Mouse (Mus musculus): ENCODE measurements around the gene Gpr19. TPM values are rescaled to one million over a fixed set of nuclear protein-coding genes. Genes with fewer than 3 reads are reported as not detected.

Gene Gpr19
- polyA plus RNA-seq, 1 experiment: 2.1 TPM

- H3K27me3 ChIP-seq (ENCODE audit: control insufficient read depth, insufficient read depth, insufficient read length): no peaks in the 10 kb centered on the region
- peaks cover 14% of the 10 kb centered on the region for H3K79me2 ChIP-seq (ENCODE audit: control insufficient read depth, insufficient read depth)
- no peak overlapping the region for H3ac ChIP-seq (ENCODE audit: control insufficient read depth, insufficient read length, low read depth)
- H3K36me3 ChIP-seq (ENCODE audit: control insufficient read depth, insufficient read depth): no peaks in the 10 kb centered on the region
- peaks cover 11% of the 10 kb centered on the region for H3K79me3 ChIP-seq (ENCODE audit: low read depth)
- no peak overlapping the region for H3K4me3 ChIP-seq (ENCODE audit: insufficient read depth, poor library complexity, severe bottlenecking)
- TF ChIP-seq MAX (IDR thresholded peaks at IDR 0.05) (no peak), USF1 (IDR thresholded peaks at IDR 0.05; ENCODE audit: low read depth) (no peak), FOSL1 (IDR thresholded peaks at IDR 0.05; ENCODE audit: insufficient read depth, low read length, poor library complexity, severe bottlenecking) (no peak), CTCF (IDR thresholded peaks at IDR 0.05; ENCODE audit: control insufficient read depth, insufficient read depth, insufficient read length) (no peak), MYOG (IDR thresholded peaks at IDR 0.05; ENCODE audit: control insufficient read depth, extremely low read depth, insufficient read length) (no peak), MYOD1 (IDR thresholded peaks at IDR 0.05; ENCODE audit: control insufficient read depth, insufficient read length, low read depth) (no peak), CEBPB (IDR thresholded peaks at IDR 0.05; ENCODE audit: low read depth) (no peak)
Observed at GRCm38 (mm10) chr6:134916641-134917040, 18.3 kb upstream of the Gpr19 start.

DNA sequence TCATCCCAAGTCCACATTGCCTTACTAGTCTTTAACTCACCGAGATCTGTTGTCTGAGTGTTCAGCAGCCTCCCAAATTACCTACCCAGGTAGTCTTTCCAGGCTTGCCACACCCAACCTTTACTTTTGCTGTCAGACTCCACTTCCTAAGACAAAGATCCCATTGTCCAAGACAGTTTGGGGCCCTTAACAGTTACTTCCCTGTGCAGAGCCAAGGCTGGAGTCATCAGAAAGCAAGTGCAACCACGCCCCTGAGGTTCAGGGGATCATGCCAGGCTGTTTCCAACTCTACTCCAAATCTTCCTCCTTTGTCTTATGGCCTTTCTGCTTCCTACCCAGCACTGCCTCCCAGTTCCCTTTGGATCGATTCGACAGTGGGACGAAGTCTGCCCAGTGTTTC, 16.1 kb upstream of the Gpr19 start:
- H3K79me2 ChIP-seq (ENCODE audit: control insufficient read depth, insufficient read depth): no peaks in the 10 kb centered on the region
- no peaks in the 10 kb centered on the region for H3K79me3 ChIP-seq (ENCODE audit: low read depth)
- no peak for TF ChIP-seq FOSL1 (IDR thresholded peaks at IDR 0.05; ENCODE audit: insufficient read depth, low read length, poor library complexity, severe bottlenecking)
- TF ChIP-seq MAX (IDR thresholded peaks at IDR 0.05): no peak
- no peak for TF ChIP-seq USF1 (IDR thresholded peaks at IDR 0.05; ENCODE audit: low read depth)
- no peak for TF ChIP-seq CTCF (IDR thresholded peaks at IDR 0.05; ENCODE audit: control insufficient read depth, insufficient read depth, insufficient read length)
- no peak for TF ChIP-seq CEBPB (IDR thresholded peaks at IDR 0.05; ENCODE audit: low read depth)
- TF ChIP-seq MYOD1 (IDR thresholded peaks at IDR 0.05; ENCODE audit: control insufficient read depth, insufficient read length, low read depth): no peak
- TF ChIP-seq MYOG (IDR thresholded peaks at IDR 0.05; ENCODE audit: control insufficient read depth, extremely low read depth, insufficient read length): no peak
- H3ac ChIP-seq (ENCODE audit: control insufficient read depth, insufficient read length, low read depth): no peak overlapping the region
- H3K27me3 ChIP-seq (ENCODE audit: control insufficient read depth, insufficient read depth, insufficient read length): no peaks in the 10 kb centered on the region
- no peaks in the 10 kb centered on the region for H3K36me3 ChIP-seq (ENCODE audit: control insufficient read depth, insufficient read depth)
- H3K4me3 ChIP-seq (ENCODE audit: insufficient read depth, poor library complexity, severe bottlenecking): no peak overlapping the region

- Histone ChIP-seq H3ac (ENCODE audit: control insufficient read depth, insufficient read length, low read depth) (no peak overlapping the region), H3K27me3 (ENCODE audit: control insufficient read depth, insufficient read depth, insufficient read length) (no peaks in the 10 kb centered on the region), H3K79me2 (ENCODE audit: control insufficient read depth, insufficient read depth) (no peaks in the 10 kb centered on the region), H3K4me3 (ENCODE audit: insufficient read depth, poor library complexity, severe bottlenecking) (no peak overlapping the region), H3K36me3 (ENCODE audit: control insufficient read depth, insufficient read depth) (no peaks in the 10 kb centered on the region), H3K79me3 (ENCODE audit: low read depth) (no peaks in the 10 kb centered on the region)
- TF ChIP-seq CEBPB (IDR thresholded peaks at IDR 0.05; ENCODE audit: low read depth) (no peak), CTCF (IDR thresholded peaks at IDR 0.05; ENCODE audit: control insufficient read depth, insufficient read depth, insufficient read length) (no peak), MYOG (IDR thresholded peaks at IDR 0.05; ENCODE audit: control insufficient read depth, extremely low read depth, insufficient read length) (no peak), FOSL1 (IDR thresholded peaks at IDR 0.05; ENCODE audit: insufficient read depth, low read length, poor library complexity, severe bottlenecking) (no peak), MYOD1 (IDR thresholded peaks at IDR 0.05; ENCODE audit: control insufficient read depth, insufficient read length, low read depth) (no peak), USF1 (IDR thresholded peaks at IDR 0.05; ENCODE audit: low read depth) (no peak), MAX (IDR thresholded peaks at IDR 0.05) (no peak)
Observed at GRCm38 (mm10) chr6:134905811-134906210, 7.4 kb upstream of the Gpr19 start.

DNA sequence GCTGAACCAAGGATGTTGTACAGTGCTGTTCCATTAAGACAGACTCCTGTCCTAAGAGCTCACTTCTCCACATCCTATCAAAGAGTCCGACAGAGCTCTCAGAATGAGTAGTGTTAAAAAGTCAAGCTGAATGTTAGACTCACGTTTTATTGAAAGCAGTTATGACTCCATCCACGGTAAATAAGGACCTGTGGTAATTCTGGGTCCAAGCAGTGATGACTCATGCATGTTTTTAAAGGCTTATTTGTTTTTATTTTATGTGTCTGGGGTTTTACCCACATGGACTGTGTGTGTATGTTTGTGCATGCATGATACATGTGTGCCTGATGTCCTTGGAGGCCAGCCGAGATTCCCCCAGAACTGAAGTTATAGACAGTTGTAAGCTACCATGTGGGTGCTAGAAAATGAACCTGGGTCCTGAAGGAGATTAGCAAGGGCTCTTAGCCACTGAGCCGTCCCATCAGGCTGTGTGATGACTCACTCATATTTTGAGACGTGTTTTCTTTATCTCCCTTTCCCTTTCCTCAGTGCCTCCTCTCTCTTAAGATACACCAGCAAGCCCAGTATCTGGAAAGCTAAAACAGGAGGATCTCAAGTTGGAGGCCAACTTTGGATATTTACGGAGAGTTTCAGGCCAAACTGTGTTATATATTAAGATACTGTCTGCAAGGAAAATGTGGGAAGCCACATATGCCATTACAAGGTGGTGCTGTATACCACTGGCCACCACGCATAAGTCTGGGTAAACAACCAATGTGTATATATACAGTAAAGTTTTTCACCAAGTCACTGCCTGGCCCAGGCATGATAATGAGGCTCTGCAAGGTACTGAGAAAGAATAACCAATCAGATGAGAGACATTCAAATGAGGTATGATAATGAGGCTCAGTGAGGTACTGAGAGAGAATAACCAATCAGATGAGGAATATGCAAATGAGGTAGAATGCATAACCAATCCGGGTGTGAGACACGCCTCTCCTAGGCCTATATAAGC, 5.8 kb upstream of the Gpr19 start:
- Histone ChIP-seq H3ac (ENCODE audit: control insufficient read depth, insufficient read length, low read depth) (no peak overlapping the region), H3K79me2 (ENCODE audit: control insufficient read depth, insufficient read depth) (no peaks in the 10 kb centered on the region), H3K27me3 (ENCODE audit: control insufficient read depth, insufficient read depth, insufficient read length) (no peaks in the 10 kb centered on the region), H3K79me3 (ENCODE audit: low read depth) (no peaks in the 10 kb centered on the region), H3K36me3 (ENCODE audit: control insufficient read depth, insufficient read depth) (no peaks in the 10 kb centered on the region), H3K4me3 (ENCODE audit: insufficient read depth, poor library complexity, severe bottlenecking) (no peak overlapping the region)
- TF ChIP-seq MAX (IDR thresholded peaks at IDR 0.05) (peak; percentile 47), MYOD1 (IDR thresholded peaks at IDR 0.05; ENCODE audit: control insufficient read depth, insufficient read length, low read depth) (no peak)

DNA sequence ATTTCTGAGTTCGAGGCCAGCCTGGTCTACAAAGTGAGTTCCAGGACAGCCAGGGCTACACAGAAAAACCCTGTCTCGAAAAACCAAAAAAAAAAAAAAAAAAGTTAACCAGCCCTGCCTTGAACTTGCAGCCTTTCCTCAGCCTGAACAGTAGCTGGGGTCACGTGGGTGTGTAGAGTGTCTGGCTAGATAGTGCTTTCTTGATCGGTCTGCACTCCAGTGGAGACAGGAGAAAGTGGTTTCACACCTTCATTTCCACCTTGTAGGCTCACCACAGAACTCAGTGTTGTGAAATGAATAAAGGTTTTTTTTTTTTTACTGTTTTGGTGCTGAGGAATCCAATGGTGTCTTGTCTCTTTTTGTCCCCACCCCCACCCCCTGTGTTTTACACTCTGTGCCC, 5.0 kb upstream of the Gpr19 start:
- Histone ChIP-seq H3K27me3 (ENCODE audit: control insufficient read depth, insufficient read depth, insufficient read length) (no peaks in the 10 kb centered on the region), H3K79me3 (ENCODE audit: low read depth) (peaks cover 2% of the 10 kb centered on the region), H3K79me2 (ENCODE audit: control insufficient read depth, insufficient read depth) (no peaks in the 10 kb centered on the region), H3K4me3 (ENCODE audit: insufficient read depth, poor library complexity, severe bottlenecking) (no peak overlapping the region), H3ac (ENCODE audit: control insufficient read depth, insufficient read length, low read depth) (no peak overlapping the region), H3K36me3 (ENCODE audit: control insufficient read depth, insufficient read depth) (no peaks in the 10 kb centered on the region)
- TF ChIP-seq MYOD1 (IDR thresholded peaks at IDR 0.05; ENCODE audit: control insufficient read depth, insufficient read length, low read depth) (no peak), CEBPB (IDR thresholded peaks at IDR 0.05; ENCODE audit: low read depth) (no peak)
